Mouse (Mus musculus) spleen, postnatal 0 days (tissue): ENCODE data around the gene Chtf18. TPM values are rescaled to one million over a fixed set of nuclear protein-coding genes. Genes with fewer than 3 reads are reported as not detected.

Source experiments
- polyA plus RNA-seq: library from polyadenylated mRNA; unstranded; fragments of >200 nt; fragmentation: Nextera tagmentation; extraction: Ambion mirVana; gene quantifications from 2 replicates; pipeline ENCODE4 v1.2.1, GENCODE M21; 2015

Gene Chtf18
- 23.3 and 29.4 TPM in 2 replicates for polyA plus RNA-seq

DNA sequence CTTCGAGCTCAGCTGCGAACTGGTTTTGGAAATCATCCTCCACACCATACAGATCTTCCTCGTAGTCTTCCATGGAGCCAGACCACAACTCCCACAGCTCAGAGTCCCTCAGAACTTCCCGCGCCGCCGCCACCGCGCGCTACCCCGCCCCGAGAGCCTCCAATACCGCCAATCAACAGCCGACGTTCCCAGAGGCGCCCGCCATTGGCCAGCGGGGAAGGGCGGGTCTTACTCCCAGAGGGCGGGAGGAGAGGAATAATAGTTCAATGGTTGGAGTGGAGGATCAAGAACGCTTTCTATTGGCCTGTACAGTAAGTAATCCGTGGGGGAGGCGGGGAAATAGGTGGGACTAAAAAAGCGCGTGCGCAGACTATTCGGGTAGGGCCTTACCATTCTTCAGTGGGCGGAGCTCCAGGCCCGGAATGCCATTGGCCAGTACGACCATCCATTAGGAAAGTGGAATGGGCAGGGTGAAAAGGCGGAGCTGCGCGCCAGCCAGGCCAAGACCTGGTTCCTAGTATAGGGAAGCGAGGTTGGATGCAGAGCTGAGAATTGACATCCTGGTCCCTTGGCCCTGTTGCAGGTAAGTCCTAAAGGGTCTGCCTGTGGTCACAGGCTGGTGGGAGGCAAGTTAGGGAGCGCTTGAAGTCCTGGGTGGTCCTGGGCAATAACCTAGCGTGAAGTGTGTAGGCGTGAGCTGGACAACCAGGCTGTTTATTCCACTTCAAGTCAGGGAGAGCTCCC, at the start of gene Chtf18, which contains the start of gene Rpusd1:
Gene Chtf18, minus strand, starts transcription at position 155 of the 744 bp plus-strand sequence.
Gene Rpusd1, plus strand, starts transcription at position 406 of the 744 bp plus-strand sequence.

DNA sequence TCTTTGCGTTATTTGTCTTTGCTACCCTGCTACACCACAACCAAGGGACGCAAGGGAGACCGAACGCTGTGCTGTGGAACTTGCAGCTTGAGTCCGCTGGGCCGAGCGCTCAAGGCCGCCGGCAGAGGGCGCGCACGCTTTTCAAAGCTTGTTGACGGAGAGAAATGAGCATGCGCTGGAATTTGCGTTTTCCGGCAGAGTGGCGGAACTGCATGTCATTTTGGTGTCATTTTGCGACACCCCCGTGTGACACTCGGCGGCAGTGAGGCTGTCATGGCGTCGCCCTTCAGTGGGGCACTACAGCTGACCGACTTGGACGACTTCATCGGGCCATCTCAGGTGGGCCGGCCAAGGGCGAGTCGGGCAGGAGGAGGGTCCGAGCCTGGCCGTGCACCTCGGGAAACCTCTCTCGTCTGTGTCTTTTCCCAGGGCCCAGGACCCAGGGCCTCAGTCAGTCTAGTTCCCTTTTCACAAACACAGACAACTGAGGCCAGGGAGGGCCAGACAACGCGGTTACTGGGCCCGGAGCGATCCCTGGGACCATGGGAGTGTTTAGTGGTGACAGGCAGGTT, 46.4 kb upstream of the Chtf18 start, which contains the start of gene Narfl:
Gene Narfl, plus strand, starts transcription at position 228 of the 572 bp plus-strand sequence.

DNA sequence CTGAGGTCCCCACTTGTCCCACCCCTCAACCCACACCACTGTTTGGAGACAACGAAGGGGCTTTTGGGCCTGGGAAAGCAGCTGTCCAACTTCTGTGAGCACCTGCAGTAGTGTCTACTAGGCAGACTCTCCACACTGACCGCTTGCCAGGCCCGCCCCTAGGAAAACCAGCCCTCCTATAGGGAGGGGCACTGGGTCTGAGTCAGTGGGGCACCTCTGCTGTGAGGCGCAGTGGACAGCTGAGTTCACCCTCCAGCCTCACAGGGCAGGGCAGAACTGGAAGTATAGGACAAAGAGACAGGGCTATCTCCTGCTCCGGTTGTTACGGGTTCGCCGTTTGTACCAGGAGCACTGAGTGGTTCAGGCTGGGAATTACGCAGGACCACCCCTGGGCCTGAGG, 27.0 kb upstream of the Chtf18 start, which contains the start of gene Msln:
Gene Msln, minus strand, starts transcription at position 138 of the 400 bp plus-strand sequence.

DNA sequence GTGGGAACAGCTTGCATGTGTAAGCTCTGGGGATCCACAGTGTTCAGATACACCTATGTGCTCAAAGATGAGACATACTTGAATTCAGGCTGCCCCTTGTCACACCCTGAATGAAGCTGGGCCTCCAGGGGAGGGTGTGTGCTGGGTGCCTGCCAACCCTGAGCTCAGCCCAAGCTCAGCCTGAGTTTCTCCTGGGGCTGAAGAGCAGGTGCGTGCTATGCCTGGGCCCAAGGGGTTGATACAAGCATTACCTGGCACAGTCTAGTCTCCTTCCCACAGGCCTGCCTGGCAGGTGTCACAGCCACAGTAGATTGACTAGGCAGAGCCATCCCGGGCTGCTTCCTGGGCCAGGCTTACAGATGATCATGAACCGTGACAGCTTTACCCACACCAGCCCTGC, 8.5 kb upstream of the Chtf18 start, which contains the start of gene Mslnl:
Gene Mslnl, plus strand, starts transcription at position 298 of the 400 bp plus-strand sequence.

DNA sequence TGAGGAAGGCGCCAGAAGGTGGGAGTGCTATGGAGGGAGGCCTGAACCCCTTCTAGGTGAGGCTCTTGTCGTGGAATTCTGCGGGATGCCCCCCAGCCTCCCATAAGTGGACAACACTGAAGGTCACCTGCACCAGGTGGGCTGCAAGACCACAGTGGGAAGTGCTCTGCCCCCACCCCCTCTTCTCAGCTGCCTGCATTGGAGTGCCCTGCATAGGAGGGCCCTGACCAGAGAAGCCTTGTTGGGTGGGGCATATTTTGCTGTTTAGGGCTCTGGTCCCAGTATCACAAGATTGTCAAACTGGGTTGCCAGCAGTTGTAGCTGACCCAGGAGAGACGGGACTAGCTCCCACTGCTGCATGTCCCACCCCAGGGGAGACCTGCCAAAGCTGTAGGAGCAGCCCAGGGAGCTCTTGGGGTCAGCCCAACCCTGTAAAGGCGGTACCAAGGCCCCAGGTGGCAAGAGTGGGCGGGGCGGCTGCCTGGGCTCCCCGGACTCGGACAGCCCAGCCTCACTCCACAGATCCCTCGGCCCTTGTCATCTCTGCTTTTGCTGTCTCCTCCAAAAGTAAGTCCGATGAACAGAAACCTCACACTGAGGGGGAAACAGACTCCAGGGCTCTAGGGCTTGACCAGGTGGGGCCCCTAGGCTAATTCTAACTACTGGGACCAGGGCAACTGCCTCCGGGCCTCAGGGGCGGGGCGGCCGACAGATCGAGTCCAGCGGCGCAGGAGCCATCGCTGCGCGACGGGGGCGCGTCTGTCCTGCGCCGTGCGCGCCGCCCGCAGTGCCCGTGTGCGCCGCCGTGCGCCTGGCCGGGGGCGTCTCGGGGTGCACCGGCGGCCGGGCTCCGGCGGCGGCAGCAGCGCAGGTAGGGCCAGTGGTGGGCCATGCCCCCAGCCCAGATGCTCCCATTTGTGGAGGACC, 10.2 kb downstream of the Chtf18 start, which contains the start of gene Gng13:
Gene Gng13, plus strand, starts transcription at position 461 of the 927 bp plus-strand sequence.

Other genes starting within 250 kb of the Chtf18 start
- gene Sstr5, start 230.1 kb downstream of the Chtf18 start, polyA plus RNA-seq = not detected in 2 replicates
- gene Sox8, start 156.7 kb downstream of the Chtf18 start, polyA plus RNA-seq = 0.17 and 0.22 TPM in 2 replicates
- 6.1 and 7.9 TPM in 2 replicates for gene Lmf1, start 148.3 kb downstream of the Chtf18 start, polyA plus RNA-seq
- gene Gng13, start 10.2 kb downstream of the Chtf18 start, polyA plus RNA-seq = 0.97 and 2.3 TPM in 2 replicates
- gene Rpusd1, start 251 bp upstream of the Chtf18 start, polyA plus RNA-seq = 9.7 and 10.3 TPM in 2 replicates
- not detected in 2 replicates for gene Mslnl, start 8.6 kb upstream of the Chtf18 start, polyA plus RNA-seq
- gene Msln, start 27.0 kb upstream of the Chtf18 start, polyA plus RNA-seq = 66.0 and 71.7 TPM in 2 replicates
- gene Narfl, start 46.4 kb upstream of the Chtf18 start, polyA plus RNA-seq = 17.6 and 18.6 TPM in 2 replicates
- 24.5 and 25.5 TPM in 2 replicates for gene Haghl, start 58.3 kb upstream of the Chtf18 start, polyA plus RNA-seq
- 0.10 and 0.19 TPM in 2 replicates for gene Ccdc78, start 59.2 kb upstream of the Chtf18 start, polyA plus RNA-seq
- 64.4 and 68.0 TPM in 2 replicates for gene Fam173a, start 65.5 kb upstream of the Chtf18 start, polyA plus RNA-seq
- not detected in 2 replicates for gene AC134908.4, start 68.2 kb upstream of the Chtf18 start, polyA plus RNA-seq
- gene Metrn, start 69.7 kb upstream of the Chtf18 start, polyA plus RNA-seq = 42.7 and 43.8 TPM in 2 replicates
- 0.38 and 0.73 TPM in 2 replicates for gene Fbxl16, start 81.7 kb upstream of the Chtf18 start, polyA plus RNA-seq
- gene Wdr24, start 96.2 kb upstream of the Chtf18 start, polyA plus RNA-seq = 9.9 and 11.4 TPM in 2 replicates
- gene Jmjd8, start 101.4 kb upstream of the Chtf18 start, polyA plus RNA-seq = 12.0 and 13.3 TPM in 2 replicates
- 123 and 132 TPM in 2 replicates for gene Stub1, start 106.0 kb upstream of the Chtf18 start, polyA plus RNA-seq
- 1.4 and 1.9 TPM in 2 replicates for gene Rhbdl1, start 109.9 kb upstream of the Chtf18 start, polyA plus RNA-seq
- gene Gm20683, start 114.3 kb upstream of the Chtf18 start, polyA plus RNA-seq = 1.0 and 1.1 TPM in 2 replicates
- gene Rhot2, start 117.4 kb upstream of the Chtf18 start, polyA plus RNA-seq = 12.9 and 13.5 TPM in 2 replicates
- gene Wdr90, start 134.1 kb upstream of the Chtf18 start, polyA plus RNA-seq = 10.9 and 12.9 TPM in 2 replicates
- gene Mcrip2, start 141.3 kb upstream of the Chtf18 start, polyA plus RNA-seq = 38.2 and 38.4 TPM in 2 replicates
- 34.2 and 34.8 TPM in 2 replicates for gene Mettl26, start 147.7 kb upstream of the Chtf18 start, polyA plus RNA-seq
- 0.30 and 0.38 TPM in 2 replicates for gene Wfikkn1, start 153.4 kb upstream of the Chtf18 start, polyA plus RNA-seq
- 7.1 and 9.0 TPM in 2 replicates for gene Rab40c, start 192.3 kb upstream of the Chtf18 start, polyA plus RNA-seq
- gene Pigq, start 217.5 kb upstream of the Chtf18 start, polyA plus RNA-seq = 119 and 130 TPM in 2 replicates
- 7.8 and 8.1 TPM in 2 replicates for gene Nhlrc4, start 217.5 kb upstream of the Chtf18 start, polyA plus RNA-seq
- 0.07 and 0.11 TPM in 2 replicates for gene A930017K11Rik, start 225.1 kb upstream of the Chtf18 start, polyA plus RNA-seq